Mouse (Mus musculus): ENCODE measurements at regions not wholly inside any gene's neighbourhood (a gene's known extent, or its start where the extent isn't known, plus 50 kb on each side); places are given as distances from the start of the nearest gene placed in this dataset.

GRCm38 (mm10) chr14:61857616-61858015 is 250.4 kb downstream of the Kcnrg start:
- TF ChIP-seq CTCF (IDR thresholded peaks at IDR 0.05; ENCODE audit: control insufficient read depth, insufficient read depth, insufficient read length): no peak
- TF ChIP-seq CEBPB (IDR thresholded peaks at IDR 0.05; ENCODE audit: low read depth): no peak
- no peak for TF ChIP-seq USF1 (IDR thresholded peaks at IDR 0.05; ENCODE audit: low read depth)
- no peak for TF ChIP-seq FOSL1 (IDR thresholded peaks at IDR 0.05; ENCODE audit: insufficient read depth, low read length, poor library complexity, severe bottlenecking)

All from C2C12 (cell line).